Mouse (Mus musculus): ENCODE measurements at regions not wholly inside any gene's neighbourhood (a gene's known extent, or its start where the extent isn't known, plus 50 kb on each side); places are given as distances from the start of the nearest gene placed in this dataset.

DNA sequence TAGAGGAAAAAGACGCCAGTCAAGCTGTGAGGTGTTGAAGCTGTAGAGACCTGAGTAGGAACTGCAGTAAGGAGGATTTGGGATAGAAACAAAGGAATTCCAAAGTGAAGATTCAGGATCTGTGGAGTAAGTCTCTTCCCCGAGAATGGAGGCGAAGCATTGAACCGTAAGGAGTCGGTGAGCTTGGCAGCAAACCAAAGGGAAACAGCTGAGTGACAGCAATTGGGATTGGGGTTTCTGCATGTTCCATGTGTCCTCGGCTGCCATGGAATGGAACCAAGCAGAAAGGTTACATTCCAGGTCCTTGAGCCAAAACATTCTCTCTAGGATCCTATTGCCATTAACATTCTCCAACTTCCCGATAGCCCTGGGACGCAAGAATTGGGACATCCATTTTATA is 152.9 kb downstream of the Pja1 start:
- ATAC-seq (ENCODE audit: low FRiP score, low read depth), result no peak
- Histone ChIP-seq H3K9ac (no peak overlapping the region), H3K4me2 (replicated peaks) (no peak overlapping the region), H3K27ac (no peak overlapping the region), H3K4me1 (no peaks in the 10 kb centered on the region), H3K27me3 (replicated peaks) (peaks cover 11% of the 10 kb centered on the region; the same call in 1 of the 2 replicates), H3K9me3 (no peaks in the 10 kb centered on the region), H3K4me3 (no peak overlapping the region), H3K36me3 (no peaks in the 10 kb centered on the region)
- WGBS, result 91% methylated on average over 8 of the region's 8 CpGs

- no peak overlapping the region for H3K9ac ChIP-seq
- peaks cover 11% of the 10 kb centered on the region; the same call in 1 of the 2 replicates for H3K27me3 ChIP-seq (replicated peaks)
- no peaks in the 10 kb centered on the region for H3K4me1 ChIP-seq
- no peak for ATAC-seq (ENCODE audit: low FRiP score, low read depth)
- 86% methylated on average over 10 of the region's 10 CpGs for WGBS
- no peak overlapping the region for H3K4me2 ChIP-seq (replicated peaks)
- H3K4me3 ChIP-seq, result no peak overlapping the region
- H3K9me3 ChIP-seq, result no peaks in the 10 kb centered on the region
- no peak overlapping the region for H3K27ac ChIP-seq
- H3K36me3 ChIP-seq, result no peaks in the 10 kb centered on the region
These were observed 153.3 kb downstream of the Pja1 start for GRCm38 (mm10) chrX:99317736-99318135.

- 58% methylated on average over 4 of the region's 4 CpGs for WGBS
- H3K27ac ChIP-seq, result no peak overlapping the region
- no peak for ATAC-seq (ENCODE audit: low FRiP score, low read depth)
- H3K4me3 ChIP-seq, result no peak overlapping the region
- no peak overlapping the region for H3K4me2 ChIP-seq (replicated peaks)
- no peaks in the 10 kb centered on the region for H3K36me3 ChIP-seq
- H3K4me1 ChIP-seq, result no peaks in the 10 kb centered on the region
- H3K27me3 ChIP-seq (replicated peaks), result peaks cover 9% of the 10 kb centered on the region; the same call in 1 of the 2 replicates
- H3K9me3 ChIP-seq, result no peaks in the 10 kb centered on the region
- no peak overlapping the region for H3K9ac ChIP-seq
These were observed 154.5 kb downstream of the Pja1 start for GRCm38 (mm10) chrX:99316410-99317056.

DNA sequence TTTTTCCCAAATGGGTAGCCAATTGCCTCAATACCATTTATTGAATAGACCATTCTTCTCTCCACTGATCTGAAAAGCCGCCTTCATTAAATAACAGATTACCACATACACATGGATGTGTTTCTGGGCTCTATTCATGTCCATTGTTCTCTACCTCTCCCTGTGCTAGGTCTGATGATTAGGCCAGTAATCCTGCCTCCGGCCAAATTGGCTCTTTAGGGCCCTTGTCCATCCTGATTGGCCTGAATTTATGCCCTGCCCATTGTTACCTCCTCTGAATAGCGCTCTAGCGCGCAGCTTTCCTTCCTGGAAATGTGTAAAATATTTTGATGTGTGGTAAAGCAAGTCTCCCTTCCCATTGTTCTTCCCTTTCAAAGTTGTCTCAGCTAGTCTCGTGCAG is 163.2 kb downstream of the Efnb1 start:
- H3K4me3 ChIP-seq, result no peak overlapping the region
- H3K27ac ChIP-seq, result no peak overlapping the region
- H3K36me3 ChIP-seq, result no peaks in the 10 kb centered on the region
- no peak for ATAC-seq (ENCODE audit: low FRiP score, low read depth)
- H3K27me3 ChIP-seq (replicated peaks), result peaks cover 4% of the 10 kb centered on the region
- H3K4me2 ChIP-seq (replicated peaks), result no peak overlapping the region
- 22% methylated on average over 6 of the region's 6 CpGs for whole genome bisulfite sequencing
- H3K9ac ChIP-seq, result no peak overlapping the region
- H3K4me1 ChIP-seq, result no peaks in the 10 kb centered on the region
- no peaks in the 10 kb centered on the region for H3K9me3 ChIP-seq

- no peak overlapping the region for H3K4me3 ChIP-seq
- no peak overlapping the region for H3K27ac ChIP-seq
- WGBS, result 79% methylated on average over 8 of the region's 8 CpGs
- H3K9ac ChIP-seq, result no peak overlapping the region
- no peak for ATAC-seq (ENCODE audit: low FRiP score, low read depth)
- no peaks in the 10 kb centered on the region for H3K9me3 ChIP-seq
- peaks cover 13% of the 10 kb centered on the region for H3K27me3 ChIP-seq (replicated peaks)
- no peak overlapping the region for H3K4me2 ChIP-seq (replicated peaks)
- peaks cover 8% of the 10 kb centered on the region; the same call in 1 of the 2 replicates for H3K4me1 ChIP-seq
- no peaks in the 10 kb centered on the region for H3K36me3 ChIP-seq
These were observed 158.8 kb downstream of the Efnb1 start for GRCm38 (mm10) chrX:99294726-99295125.

- H3K36me3 ChIP-seq, result no peaks in the 10 kb centered on the region
- peaks cover 8% of the 10 kb centered on the region; the same call in 1 of the 2 replicates for H3K4me1 ChIP-seq
- H3K27me3 ChIP-seq (replicated peaks), result peaks cover 13% of the 10 kb centered on the region
- H3K4me2 ChIP-seq (replicated peaks), result no peak overlapping the region
- no peak overlapping the region for H3K27ac ChIP-seq
- no peak for ATAC-seq (ENCODE audit: low FRiP score, low read depth)
- no peak overlapping the region for H3K9ac ChIP-seq
- H3K9me3 ChIP-seq, result no peaks in the 10 kb centered on the region
- 83% methylated on average over 6 of the region's 6 CpGs for whole genome bisulfite sequencing
- H3K4me3 ChIP-seq, result no peak overlapping the region
These were observed 158.0 kb downstream of the Efnb1 start for GRCm38 (mm10) chrX:99293967-99294366.

GRCm38 (mm10) chrX:99292758-99293157 is 156.8 kb downstream of the Efnb1 start:
- no peaks in the 10 kb centered on the region for H3K9me3 ChIP-seq
- 56% methylated on average over 11 of the region's 11 CpGs for WGBS
- peaks cover 8% of the 10 kb centered on the region; the same call in 1 of the 2 replicates for H3K4me1 ChIP-seq
- H3K27ac ChIP-seq, result no peak overlapping the region
- ATAC-seq (ENCODE audit: low FRiP score, low read depth), result no peak
- H3K27me3 ChIP-seq (replicated peaks), result peaks cover 13% of the 10 kb centered on the region
- no peak overlapping the region for H3K4me2 ChIP-seq (replicated peaks)
- no peak overlapping the region for H3K9ac ChIP-seq
- H3K4me3 ChIP-seq, result no peak overlapping the region
- no peaks in the 10 kb centered on the region for H3K36me3 ChIP-seq

GRCm38 (mm10) chrX:99291965-99292364 is 156.0 kb downstream of the Efnb1 start:
- Histone ChIP-seq H3K4me1 (peaks cover 8% of the 10 kb centered on the region; the same call in 1 of the 2 replicates), H3K9me3 (no peaks in the 10 kb centered on the region), H3K4me3 (no peak overlapping the region), H3K4me2 (replicated peaks) (no peak overlapping the region), H3K27ac (no peak overlapping the region), H3K36me3 (no peaks in the 10 kb centered on the region), H3K27me3 (replicated peaks) (peaks cover 13% of the 10 kb centered on the region), H3K9ac (no peak overlapping the region)
- peak; percentile 38; the same call in 1 of the 2 replicates for ATAC-seq (ENCODE audit: low FRiP score, low read depth)
- WGBS, result 49% methylated on average over 5 of the region's 5 CpGs

GRCm38 (mm10) chrX:99291423-99291963 is 155.6 kb downstream of the Efnb1 start:
- Histone ChIP-seq H3K27me3 (replicated peaks) (peaks cover 13% of the 10 kb centered on the region), H3K9me3 (no peaks in the 10 kb centered on the region), H3K4me2 (replicated peaks) (no peak overlapping the region; the same call in 1 of the 2 replicates), H3K9ac (no peak overlapping the region), H3K27ac (no peak overlapping the region), H3K36me3 (no peaks in the 10 kb centered on the region), H3K4me1 (peaks cover 8% of the 10 kb centered on the region; the same call in 1 of the 2 replicates), H3K4me3 (no peak overlapping the region)
- WGBS, result 20% methylated on average over 8 of the region's 10 CpGs
- peak; percentile 75 for ATAC-seq (ENCODE audit: low FRiP score, low read depth)

DNA sequence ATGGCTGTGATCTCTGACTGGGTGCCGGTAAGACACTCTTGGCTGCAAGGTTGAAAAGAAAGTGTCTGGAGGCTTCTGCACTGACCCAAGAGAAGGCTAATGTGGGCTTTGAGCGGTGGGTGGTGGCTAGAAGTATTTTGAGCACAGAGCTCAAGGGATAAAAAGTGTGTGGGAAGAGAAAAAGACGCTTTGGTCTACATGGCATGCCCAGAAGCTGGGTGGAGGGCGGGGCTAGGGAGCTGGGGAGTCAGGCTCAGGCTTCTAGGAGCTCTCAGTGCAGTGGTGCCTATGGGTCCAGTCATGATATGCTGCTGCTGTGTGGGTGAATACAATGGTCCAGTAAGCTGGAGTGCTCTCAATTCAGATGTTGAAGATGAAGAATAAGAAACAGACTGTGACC is 152.1 kb downstream of the Efnb1 start:
- 90% methylated on average over 4 of the region's 4 CpGs for WGBS
- peaks cover 13% of the 10 kb centered on the region for H3K4me1 ChIP-seq
- no peak overlapping the region for H3K27ac ChIP-seq
- H3K27me3 ChIP-seq (replicated peaks), result peaks cover 18% of the 10 kb centered on the region
- H3K4me3 ChIP-seq, result no peak overlapping the region
- H3K9ac ChIP-seq, result no peak overlapping the region
- no peak overlapping the region for H3K4me2 ChIP-seq (replicated peaks)
- H3K36me3 ChIP-seq, result no peaks in the 10 kb centered on the region
- no peaks in the 10 kb centered on the region for H3K9me3 ChIP-seq
- no peak for ATAC-seq (ENCODE audit: low FRiP score, low read depth)

DNA sequence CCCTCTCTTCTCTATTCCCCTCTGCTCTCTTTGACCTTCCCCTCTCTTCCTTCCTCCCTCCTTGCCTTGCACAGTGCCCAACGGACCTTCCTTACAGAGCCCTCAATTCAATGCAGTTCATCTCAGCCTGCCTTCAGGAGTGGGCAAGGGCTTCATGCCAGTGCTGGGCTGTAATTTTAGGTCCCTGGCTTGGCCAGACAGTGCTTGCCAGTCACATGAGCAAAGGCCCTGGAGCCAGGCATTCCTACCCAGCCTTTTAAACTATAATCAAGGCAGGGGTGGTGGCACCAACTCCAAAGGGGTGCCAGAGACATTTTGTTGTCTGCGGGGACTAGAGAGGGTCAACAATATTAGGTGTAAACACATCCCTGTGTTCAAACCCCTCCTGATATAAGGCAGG is 150.9 kb downstream of the Efnb1 start:
- no peak overlapping the region for H3K4me3 ChIP-seq
- no peak for ATAC-seq (ENCODE audit: low FRiP score, low read depth)
- H3K27ac ChIP-seq, result no peak overlapping the region
- peaks cover 13% of the 10 kb centered on the region for H3K4me1 ChIP-seq
- H3K27me3 ChIP-seq (replicated peaks), result peaks cover 14% of the 10 kb centered on the region
- H3K9ac ChIP-seq, result no peak overlapping the region
- H3K9me3 ChIP-seq, result no peaks in the 10 kb centered on the region
- no peaks in the 10 kb centered on the region for H3K36me3 ChIP-seq
- 71% methylated on average over 2 of the region's 2 CpGs for WGBS
- H3K4me2 ChIP-seq (replicated peaks), result no peak overlapping the region

DNA sequence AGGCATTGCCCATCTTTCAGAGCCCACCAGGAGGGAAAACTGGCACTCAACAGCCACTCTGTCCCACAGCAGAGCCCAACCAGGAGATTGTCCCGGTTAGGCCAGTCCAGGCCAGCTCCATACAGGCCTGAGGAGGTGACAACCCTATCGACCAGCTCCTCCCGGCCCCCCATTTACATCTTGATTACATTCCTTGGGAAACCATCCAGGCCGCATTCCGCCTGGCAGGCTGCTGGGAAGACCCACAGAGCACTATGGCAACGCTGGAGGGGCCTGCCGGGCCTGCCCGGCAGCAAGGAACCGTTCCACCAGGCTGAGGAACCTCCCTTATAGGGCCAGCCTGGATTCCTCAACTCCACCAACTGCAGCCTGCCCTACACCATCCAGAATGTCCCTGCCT is 149.7 kb downstream of the Efnb1 start:
- H3K27ac ChIP-seq, result no peak overlapping the region

GRCm38 (mm10) chrX:99280991-99281390 is 145.1 kb downstream of the Efnb1 start:
- no peak overlapping the region for H3K4me2 ChIP-seq (replicated peaks)
- no peak for ATAC-seq (ENCODE audit: low FRiP score, low read depth)
- H3K4me1 ChIP-seq, result peaks cover 4% of the 10 kb centered on the region; the same call in 1 of the 2 replicates
- H3K36me3 ChIP-seq, result no peaks in the 10 kb centered on the region
- H3K9me3 ChIP-seq, result no peaks in the 10 kb centered on the region
- 68% methylated on average over 5 of the region's 5 CpGs for WGBS
- H3K9ac ChIP-seq, result no peak overlapping the region
- H3K4me3 ChIP-seq, result no peak overlapping the region
- H3K27ac ChIP-seq, result no peak overlapping the region
- H3K27me3 ChIP-seq (replicated peaks), result peaks cover 18% of the 10 kb centered on the region

More for the DNA sequence above, 149.7 kb downstream of the Efnb1 start:
- no peak; the same call in 1 of the 2 replicates for ATAC-seq (ENCODE audit: low FRiP score, low read depth)
- Histone ChIP-seq H3K4me3 (no peak overlapping the region), H3K36me3 (no peaks in the 10 kb centered on the region), H3K4me1 (peaks cover 5% of the 10 kb centered on the region; the same call in 1 of the 2 replicates), H3K9me3 (no peaks in the 10 kb centered on the region), H3K9ac (no peak overlapping the region), H3K27me3 (replicated peaks) (peaks cover 22% of the 10 kb centered on the region), H3K4me2 (replicated peaks) (no peak overlapping the region)
- WGBS, result 14% methylated on average over 9 of the region's 9 CpGs

Measured in neural tube, embryonic 12.5 days (tissue).